Mouse (Mus musculus): ENCODE results near the gene Defb10. TPM values are rescaled to one million over a fixed set of nuclear protein-coding genes. Genes with fewer than 3 reads are reported as not detected.
"Not testable (repeated sequence)": the region's sequence is repeated elsewhere in the genome, so short reads cannot be mapped to it uniquely, and the experiment has no call there.

Defb10 gene
- polyA plus RNA-seq (2015; fragmentation: Nextera tagmentation; extraction: Ambion mirVana) = not detected in 2 replicates

DNA sequence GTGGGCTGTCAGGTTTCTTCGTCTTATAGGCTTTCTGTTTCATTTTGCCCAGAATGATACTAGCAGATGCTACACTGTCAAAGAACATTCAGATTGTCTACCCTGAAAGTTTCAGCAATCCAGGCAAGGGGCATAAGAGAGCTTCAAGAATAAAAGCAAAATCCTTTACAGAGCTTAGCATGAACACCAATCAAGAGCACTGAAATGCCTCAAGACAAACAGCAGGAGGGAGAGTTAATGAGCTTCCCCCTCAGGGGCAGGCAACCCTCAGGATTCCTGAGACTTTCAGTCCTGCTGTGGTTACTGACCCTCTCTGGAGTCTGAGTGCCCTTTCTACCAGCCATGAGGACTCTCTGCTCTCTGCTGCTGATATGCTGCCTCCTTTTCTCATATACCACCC is at the start of gene Defb10:
Gene Defb10, plus strand, starts transcription at position 316 of the 400 bp plus-strand sequence.
- ATAC-seq (ENCODE audit: low FRiP score, low TSS enrichment); H3K4me2 ChIP-seq (replicated peaks; ENCODE audit: low read depth); H3K4me1 ChIP-seq (replicated peaks; ENCODE audit: control insufficient read depth, insufficient read depth); DNase-seq (ENCODE audit: low spot score); H3K4me3 ChIP-seq (ENCODE audit: low read depth, low read length); H3K27ac ChIP-seq (replicated peaks); H3K27me3 ChIP-seq (ENCODE audit: control insufficient read depth, insufficient read depth, low read length); H3K9ac ChIP-seq (ENCODE audit: low read length); H3K36me3 ChIP-seq (ENCODE audit: control insufficient read depth, insufficient read depth, low read length); H3K9me3 ChIP-seq (ENCODE audit: control insufficient read depth, low read length): not testable (repeated sequence)
- WGBS = 48% methylated on average over 1 of the region's 1 CpGs

DNA sequence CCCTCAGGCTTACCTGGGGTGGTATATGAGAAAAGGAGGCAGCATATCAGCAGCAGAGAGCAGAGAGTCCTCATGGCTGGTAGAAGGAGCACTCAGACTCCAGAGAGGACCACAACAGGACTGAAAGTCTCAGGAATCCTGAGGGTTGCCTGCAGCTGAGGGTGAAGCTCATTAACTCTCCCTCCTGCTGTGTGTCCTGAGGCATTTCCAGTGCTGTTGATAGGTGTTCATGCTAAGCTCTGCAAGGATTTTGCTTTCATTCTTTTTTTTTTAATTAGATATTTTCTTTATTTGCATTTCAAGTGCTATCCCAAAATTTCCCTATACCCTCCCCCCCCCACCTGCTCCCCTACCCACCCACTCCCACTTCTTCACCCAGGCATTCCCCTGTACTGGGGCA is 26.6 kb downstream of the Defb10 start, which contains the start of gene Defb9:
Gene Defb9, minus strand, starts transcription at position 101 of the 400 bp plus-strand sequence.
- H3K4me1 ChIP-seq (replicated peaks; ENCODE audit: control insufficient read depth, insufficient read depth); H3K9ac ChIP-seq (ENCODE audit: low read length); H3K36me3 ChIP-seq (ENCODE audit: control insufficient read depth, insufficient read depth, low read length); H3K9me3 ChIP-seq (ENCODE audit: control insufficient read depth, low read length); DNase-seq (ENCODE audit: low spot score); H3K4me3 ChIP-seq (ENCODE audit: low read depth, low read length); H3K27me3 ChIP-seq (ENCODE audit: control insufficient read depth, insufficient read depth, low read length); ATAC-seq (ENCODE audit: low FRiP score, low TSS enrichment); H3K4me2 ChIP-seq (replicated peaks; ENCODE audit: low read depth); H3K27ac ChIP-seq (replicated peaks): not testable (repeated sequence)

DNA sequence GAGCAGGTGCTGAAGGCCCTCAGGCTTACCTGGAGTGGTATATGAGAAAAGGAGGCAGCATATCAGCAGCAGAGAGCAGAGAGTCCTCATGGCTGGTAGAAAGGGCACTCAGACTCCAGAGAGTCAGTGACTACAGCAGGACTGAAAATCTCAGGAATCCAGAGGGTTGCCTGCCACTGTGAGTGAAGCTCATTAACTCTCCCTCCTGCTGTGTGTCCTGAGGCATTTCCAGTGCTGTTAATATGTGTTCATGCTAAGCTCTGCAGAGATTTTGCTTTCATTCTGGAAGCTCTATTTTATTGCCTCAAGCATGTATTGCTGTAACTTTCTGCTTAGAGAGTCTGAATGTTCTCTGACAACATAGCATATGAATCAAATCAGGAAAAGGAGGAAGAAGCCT is 47.6 kb downstream of the Defb10 start, which contains the start of gene Defb11:
Gene Defb11, minus strand, starts transcription at position 123 of the 400 bp plus-strand sequence.
- H3K9me3 ChIP-seq (ENCODE audit: control insufficient read depth, low read length); H3K36me3 ChIP-seq (ENCODE audit: control insufficient read depth, insufficient read depth, low read length); H3K4me3 ChIP-seq (ENCODE audit: low read depth, low read length); H3K27me3 ChIP-seq (ENCODE audit: control insufficient read depth, insufficient read depth, low read length); H3K4me2 ChIP-seq (replicated peaks; ENCODE audit: low read depth); H3K27ac ChIP-seq (replicated peaks); H3K4me1 ChIP-seq (replicated peaks; ENCODE audit: control insufficient read depth, insufficient read depth); H3K9ac ChIP-seq (ENCODE audit: low read length); DNase-seq (ENCODE audit: low spot score); ATAC-seq (ENCODE audit: low FRiP score, low TSS enrichment): not testable (repeated sequence)

Other genes with a start within 250 kb of the Defb10 start
- gene Defa26, start 240.7 kb upstream of the Defb10 start, polyA plus RNA-seq (2015; fragmentation: Nextera tagmentation; extraction: Ambion mirVana) = not detected in 2 replicates
- not detected in 2 replicates for gene Defa17, start 203.1 kb upstream of the Defb10 start, polyA plus RNA-seq (2015; fragmentation: Nextera tagmentation; extraction: Ambion mirVana)
- not detected in 2 replicates for gene Defa34, start 193.1 kb upstream of the Defb10 start, polyA plus RNA-seq (2015; fragmentation: Nextera tagmentation; extraction: Ambion mirVana)
- not detected in 2 replicates for gene AY761184, start 155.3 kb upstream of the Defb10 start, polyA plus RNA-seq (2015; fragmentation: Nextera tagmentation; extraction: Ambion mirVana)
- gene Defa24, start 124.4 kb upstream of the Defb10 start, polyA plus RNA-seq (2015; fragmentation: Nextera tagmentation; extraction: Ambion mirVana) = not detected in 2 replicates
- gene Defb50, start 35.4 kb upstream of the Defb10 start, polyA plus RNA-seq (2015; fragmentation: Nextera tagmentation; extraction: Ambion mirVana) = not detected in 2 replicates
- not detected in 2 replicates for gene Defb2, start 19.0 kb upstream of the Defb10 start, polyA plus RNA-seq (2015; fragmentation: Nextera tagmentation; extraction: Ambion mirVana)
- gene Defb9, start 26.5 kb downstream of the Defb10 start, polyA plus RNA-seq (2015; fragmentation: Nextera tagmentation; extraction: Ambion mirVana) = not detected in 2 replicates
- not detected in 2 replicates for gene Defb11, start 47.5 kb downstream of the Defb10 start, polyA plus RNA-seq (2015; fragmentation: Nextera tagmentation; extraction: Ambion mirVana)
- not detected in 2 replicates for gene Defb15, start 73.8 kb downstream of the Defb10 start, polyA plus RNA-seq (2015; fragmentation: Nextera tagmentation; extraction: Ambion mirVana)
- gene Defb35, start 79.5 kb downstream of the Defb10 start, polyA plus RNA-seq (2015; fragmentation: Nextera tagmentation; extraction: Ambion mirVana) = not detected in 2 replicates
- gene Defb13, start 87.9 kb downstream of the Defb10 start, polyA plus RNA-seq (2015; fragmentation: Nextera tagmentation; extraction: Ambion mirVana) = not detected in 2 replicates
- not detected in 2 replicates for gene Fam90a1a, start 99.8 kb downstream of the Defb10 start, polyA plus RNA-seq (2015; fragmentation: Nextera tagmentation; extraction: Ambion mirVana)
- not detected in 2 replicates for gene Ccdc70, start 110.9 kb downstream of the Defb10 start, polyA plus RNA-seq (2015; fragmentation: Nextera tagmentation; extraction: Ambion mirVana)
- gene Atp7b, start 201.4 kb downstream of the Defb10 start, polyA plus RNA-seq (2015; fragmentation: Nextera tagmentation; extraction: Ambion mirVana) = 5.1 and 5.9 TPM in 2 replicates
- 14.6 and 16.1 TPM in 2 replicates for gene Alg11, start 201.8 kb downstream of the Defb10 start, polyA plus RNA-seq (2015; fragmentation: Nextera tagmentation; extraction: Ambion mirVana)

All from stomach, postnatal 0 days (tissue).